Mouse (Mus musculus): ENCODE results near the gene Aldh8a1. TPM values are rescaled to one million over a fixed set of nuclear protein-coding genes. Genes with fewer than 3 reads are reported as not detected.

Gene Aldh8a1
- polyA plus RNA-seq, 1 experiment from 2014 or later: 2.0 TPM

- no peak for ATAC-seq (ENCODE audit: insufficient read depth, low FRiP score)
These were observed 43.6 kb downstream of the Aldh8a1 start for GRCm38 (mm10) chr10:21420457-21421424.

GRCm38 (mm10) chr10:21426515-21426914 lies 49.4 kb downstream of the Aldh8a1 start:
- WGBS: 56% methylated on average over 3 of the region's 3 CpGs
- Histone ChIP-seq H3K9ac (ENCODE audit: low read length) (no peak overlapping the region), H3K4me1 (ENCODE audit: control insufficient read depth, insufficient read depth, low read length) (no peaks in the 10 kb centered on the region), H3K4me3 (replicated peaks; ENCODE audit: low read length) (no peak overlapping the region), H3K27ac (ENCODE audit: low read length) (no peak overlapping the region), H3K9me3 (replicated peaks; ENCODE audit: control insufficient read depth, low read length) (no peaks in the 10 kb centered on the region), H3K27me3 (ENCODE audit: control insufficient read depth, insufficient read depth, low read length) (no peaks in the 10 kb centered on the region), H3K36me3 (ENCODE audit: control insufficient read depth, insufficient read depth, low read length) (no peaks in the 10 kb centered on the region), H3K4me2 (ENCODE audit: low read depth, low read length) (no peak overlapping the region)
- no peak for ATAC-seq (ENCODE audit: insufficient read depth, low FRiP score)

More at GRCm38 (mm10) chr10:21420457-21421424, 43.6 kb downstream of the Aldh8a1 start:
- no peak overlapping the region for H3K4me3 ChIP-seq (replicated peaks; ENCODE audit: low read length)
- no peak overlapping the region for H3K4me2 ChIP-seq (ENCODE audit: low read depth, low read length)
- H3K9me3 ChIP-seq (replicated peaks; ENCODE audit: control insufficient read depth, low read length): no peaks in the 10 kb centered on the region
- no peaks in the 10 kb centered on the region for H3K36me3 ChIP-seq (ENCODE audit: control insufficient read depth, insufficient read depth, low read length)
- 58% methylated on average over 24 of the region's 24 CpGs for WGBS
- no peak overlapping the region for H3K9ac ChIP-seq (ENCODE audit: low read length)
- no peak overlapping the region for H3K27ac ChIP-seq (ENCODE audit: low read length)
- no peaks in the 10 kb centered on the region for H3K27me3 ChIP-seq (ENCODE audit: control insufficient read depth, insufficient read depth, low read length)
- no peaks in the 10 kb centered on the region for H3K4me1 ChIP-seq (ENCODE audit: control insufficient read depth, insufficient read depth, low read length)

- no peaks in the 10 kb centered on the region for H3K9me3 ChIP-seq (replicated peaks; ENCODE audit: control insufficient read depth, low read length)
- no peaks in the 10 kb centered on the region for H3K4me1 ChIP-seq (ENCODE audit: control insufficient read depth, insufficient read depth, low read length)
- no peak overlapping the region for H3K4me3 ChIP-seq (replicated peaks; ENCODE audit: low read length)
- 67% methylated on average over 6 of the region's 6 CpGs for WGBS
- H3K9ac ChIP-seq (ENCODE audit: low read length): no peak overlapping the region
- H3K27me3 ChIP-seq (ENCODE audit: control insufficient read depth, insufficient read depth, low read length): no peaks in the 10 kb centered on the region
- no peak overlapping the region for H3K27ac ChIP-seq (ENCODE audit: low read length)
- ATAC-seq (ENCODE audit: insufficient read depth, low FRiP score): no peak
- no peak overlapping the region for H3K4me2 ChIP-seq (ENCODE audit: low read depth, low read length)
- H3K36me3 ChIP-seq (ENCODE audit: control insufficient read depth, insufficient read depth, low read length): no peaks in the 10 kb centered on the region
These were observed 50.9 kb downstream of the Aldh8a1 start for GRCm38 (mm10) chr10:21427996-21428395.

- WGBS: 90% methylated on average over 1 of the region's 1 CpGs
- Histone ChIP-seq H3K9ac (ENCODE audit: low read length) (no peak overlapping the region), H3K36me3 (ENCODE audit: control insufficient read depth, insufficient read depth, low read length) (no peaks in the 10 kb centered on the region), H3K27ac (ENCODE audit: low read length) (no peak overlapping the region), H3K4me1 (ENCODE audit: control insufficient read depth, insufficient read depth, low read length) (0 out of 2 replicates have a peak, but pooled peaks cover 3% of the 10 kb centered on the region), H3K27me3 (ENCODE audit: control insufficient read depth, insufficient read depth, low read length) (no peaks in the 10 kb centered on the region), H3K4me2 (ENCODE audit: low read depth, low read length) (no peak overlapping the region), H3K4me3 (replicated peaks; ENCODE audit: low read length) (no peak overlapping the region), H3K9me3 (replicated peaks; ENCODE audit: control insufficient read depth, low read length) (no peaks in the 10 kb centered on the region)
- no peak for ATAC-seq (ENCODE audit: insufficient read depth, low FRiP score)
These were observed 62.2 kb downstream of the Aldh8a1 start for GRCm38 (mm10) chr10:21439268-21439667.

- ATAC-seq (ENCODE audit: insufficient read depth, low FRiP score): no peak
These were observed 63.9 kb downstream of the Aldh8a1 start for GRCm38 (mm10) chr10:21441020-21441419.

GRCm38 (mm10) chr10:21441690-21442089 lies 64.6 kb downstream of the Aldh8a1 start:
- ATAC-seq (ENCODE audit: insufficient read depth, low FRiP score): no peak
- Histone ChIP-seq H3K4me2 (ENCODE audit: low read depth, low read length) (no peak overlapping the region), H3K9me3 (replicated peaks; ENCODE audit: control insufficient read depth, low read length) (no peaks in the 10 kb centered on the region), H3K36me3 (ENCODE audit: control insufficient read depth, insufficient read depth, low read length) (no peaks in the 10 kb centered on the region), H3K27ac (ENCODE audit: low read length) (no peak overlapping the region), H3K9ac (ENCODE audit: low read length) (no peak overlapping the region), H3K27me3 (ENCODE audit: control insufficient read depth, insufficient read depth, low read length) (no peaks in the 10 kb centered on the region), H3K4me3 (replicated peaks; ENCODE audit: low read length) (no peak overlapping the region), H3K4me1 (ENCODE audit: control insufficient read depth, insufficient read depth, low read length) (0 out of 2 replicates have a peak, but pooled peaks cover 10% of the 10 kb centered on the region)
- 50% methylated on average over 4 of the region's 4 CpGs for WGBS

More at GRCm38 (mm10) chr10:21441020-21441419, 63.9 kb downstream of the Aldh8a1 start:
- H3K4me3 ChIP-seq (replicated peaks; ENCODE audit: low read length): no peak overlapping the region
- 62% methylated on average over 4 of the region's 4 CpGs for WGBS
- H3K4me2 ChIP-seq (ENCODE audit: low read depth, low read length): no peak overlapping the region
- H3K27me3 ChIP-seq (ENCODE audit: control insufficient read depth, insufficient read depth, low read length): no peaks in the 10 kb centered on the region
- no peak overlapping the region for H3K27ac ChIP-seq (ENCODE audit: low read length)
- no peaks in the 10 kb centered on the region for H3K36me3 ChIP-seq (ENCODE audit: control insufficient read depth, insufficient read depth, low read length)
- 0 out of 2 replicates have a peak, but pooled peaks cover 10% of the 10 kb centered on the region for H3K4me1 ChIP-seq (ENCODE audit: control insufficient read depth, insufficient read depth, low read length)
- no peaks in the 10 kb centered on the region for H3K9me3 ChIP-seq (replicated peaks; ENCODE audit: control insufficient read depth, low read length)
- no peak overlapping the region for H3K9ac ChIP-seq (ENCODE audit: low read length)

- Histone ChIP-seq H3K27me3 (ENCODE audit: control insufficient read depth, insufficient read depth, low read length) (no peaks in the 10 kb centered on the region), H3K36me3 (ENCODE audit: control insufficient read depth, insufficient read depth, low read length) (no peaks in the 10 kb centered on the region), H3K27ac (ENCODE audit: low read length) (peak overlapping the region; percentile 35; the same call in 1 of the 2 replicates), H3K4me1 (ENCODE audit: control insufficient read depth, insufficient read depth, low read length) (0 out of 2 replicates have a peak, but pooled peaks cover 10% of the 10 kb centered on the region), H3K4me3 (replicated peaks; ENCODE audit: low read length) (no peak overlapping the region), H3K9ac (ENCODE audit: low read length) (no peak overlapping the region), H3K9me3 (replicated peaks; ENCODE audit: control insufficient read depth, low read length) (no peaks in the 10 kb centered on the region), H3K4me2 (ENCODE audit: low read depth, low read length) (no peak overlapping the region)
- peak; percentile 63; the same call in 1 of the 2 replicates for ATAC-seq (ENCODE audit: insufficient read depth, low FRiP score)
- WGBS: 34% methylated on average over 8 of the region's 8 CpGs
These were observed 66.7 kb downstream of the Aldh8a1 start for GRCm38 (mm10) chr10:21443646-21444324.

- ATAC-seq (ENCODE audit: insufficient read depth, low FRiP score): no peak
- H3K4me2 ChIP-seq (ENCODE audit: low read depth, low read length): no peak overlapping the region
- H3K9ac ChIP-seq (ENCODE audit: low read length): no peak overlapping the region
- H3K9me3 ChIP-seq (replicated peaks; ENCODE audit: control insufficient read depth, low read length): no peaks in the 10 kb centered on the region
- WGBS: 47% methylated on average over 9 of the region's 9 CpGs
- 0 out of 2 replicates have a peak, but pooled peaks cover 10% of the 10 kb centered on the region for H3K4me1 ChIP-seq (ENCODE audit: control insufficient read depth, insufficient read depth, low read length)
- H3K4me3 ChIP-seq (replicated peaks; ENCODE audit: low read length): no peak overlapping the region
- no peak overlapping the region for H3K27ac ChIP-seq (ENCODE audit: low read length)
- no peaks in the 10 kb centered on the region for H3K36me3 ChIP-seq (ENCODE audit: control insufficient read depth, insufficient read depth, low read length)
- no peaks in the 10 kb centered on the region for H3K27me3 ChIP-seq (ENCODE audit: control insufficient read depth, insufficient read depth, low read length)
These were observed 67.3 kb downstream of the Aldh8a1 start for GRCm38 (mm10) chr10:21444410-21444809.
